Mouse (Mus musculus) embryonic fibroblast, embryonic 13.5 days (primary cell): ENCODE measurements around the gene Vps33a.

Experiments used
- CTCF ChIP-seq: IDR thresholded peaks from 2 replicates; pipeline ENCODE4 v1.5.1; 2011; ENCODE audit warnings: mild to moderate bottlenecking, control low read depth, low read length, moderate library complexity, borderline replicate concordance; ENCODE audit not compliant: insufficient read depth
- POLR2A ChIP-seq: IDR thresholded peaks from 2 replicates; pipeline ENCODE4 v1.6.1; 2011; ENCODE audit warnings: low read depth, mild to moderate bottlenecking, control low read depth, low read length, moderate library complexity

GRCm38 (mm10) chr5:123507936-123508723 is 64.7 kb downstream of the Vps33a start:
- TF ChIP-seq CTCF (no peak), POLR2A (peak; percentile 43; the same call in 1 of the 2 replicates)
